Mouse (Mus musculus): ENCODE measurements at regions not wholly inside any gene's neighbourhood (a gene's known extent, or its start where the extent isn't known, plus 50 kb on each side); places are given as distances from the start of the nearest gene placed in this dataset.

DNA sequence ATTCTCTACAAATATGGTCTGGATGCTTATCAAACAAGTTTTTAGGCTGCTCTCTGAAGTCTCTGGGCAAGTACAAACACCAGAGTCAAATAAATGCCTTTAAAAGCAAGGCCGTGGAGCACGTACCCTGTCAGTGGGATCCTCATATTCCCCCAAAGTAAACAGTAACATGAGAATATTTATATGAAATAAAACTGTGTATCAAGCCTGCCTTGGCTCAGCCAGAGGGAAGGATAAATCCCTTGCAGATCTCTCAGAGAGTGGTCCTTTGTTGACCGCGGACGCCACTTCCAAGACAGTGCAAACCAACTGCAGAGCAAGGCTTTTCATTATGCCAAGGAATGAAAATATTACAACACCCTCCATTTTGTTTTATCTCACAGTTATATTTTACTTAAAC, 104.8 kb upstream of the 1700066M21Rik start:
- no peak for DNase-seq (ENCODE audit: low spot score)

- DNase-seq (ENCODE audit: low spot score): no peak
Measured at GRCm38 (mm10) chr1:57281549-57281948, 95.9 kb upstream of the 1700066M21Rik start.

DNA sequence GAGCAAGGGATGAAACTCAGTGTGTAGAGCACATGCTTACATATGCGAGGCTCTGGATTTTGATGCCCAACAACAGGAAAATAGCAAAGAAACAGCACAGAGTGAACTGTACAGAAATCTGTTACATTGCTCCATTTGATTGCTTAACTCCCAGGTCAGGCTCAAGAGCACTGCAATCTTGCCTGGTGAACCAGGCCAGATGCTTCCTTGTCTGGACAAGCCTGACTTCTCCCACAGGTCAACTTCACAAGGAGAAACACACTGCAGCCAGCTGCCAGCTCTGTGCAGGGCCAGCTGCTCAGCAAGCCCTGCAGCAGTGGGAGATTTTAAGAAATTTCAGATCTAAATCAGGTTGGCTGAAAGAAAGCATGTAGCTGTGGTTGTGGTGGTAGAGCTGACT, 81.2 kb upstream of the 1700066M21Rik start:
- no peak for DNase-seq (ENCODE audit: low spot score)

- DNase-seq (ENCODE audit: low spot score): no peak
Measured at GRCm38 (mm10) chr1:57298557-57298956, 78.9 kb upstream of the 1700066M21Rik start.

GRCm38 (mm10) chr1:57301260-57301979, 76.0 kb upstream of the 1700066M21Rik start:
- DNase-seq (ENCODE audit: low spot score): no peak

GRCm38 (mm10) chr1:57301980-57302331, 75.5 kb upstream of the 1700066M21Rik start:
- DNase-seq (ENCODE audit: low spot score): no peak

DNA sequence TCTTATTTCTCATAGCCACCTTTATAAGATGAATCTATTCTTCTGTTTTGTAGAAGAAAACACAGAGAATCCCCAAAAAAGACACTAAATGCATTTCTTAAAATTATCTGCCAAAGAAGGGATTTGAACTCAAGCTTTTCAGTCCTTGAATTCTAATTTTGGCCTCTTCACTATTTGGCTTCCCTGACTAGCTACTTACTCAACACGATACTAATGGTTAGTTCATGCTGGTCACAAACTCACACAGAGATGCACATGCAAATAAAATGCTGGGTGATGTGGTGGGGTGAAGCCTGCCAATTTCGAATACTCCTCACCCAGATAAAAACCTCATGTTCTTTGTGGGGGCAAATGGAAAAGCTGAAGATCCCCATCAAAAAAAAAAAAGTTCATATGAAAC, 72.7 kb upstream of the 1700066M21Rik start:
- DNase-seq (ENCODE audit: low spot score): no peak

GRCm38 (mm10) chr1:57322535-57322934, 54.9 kb upstream of the 1700066M21Rik start:
- DNase-seq (ENCODE audit: low spot score): no peak

GRCm38 (mm10) chr1:57323118-57323517, 54.3 kb upstream of the 1700066M21Rik start:
- no peak for DNase-seq (ENCODE audit: low spot score)

GRCm38 (mm10) chr1:57325585-57326165, 51.7 kb upstream of the 1700066M21Rik start:
- DNase-seq (ENCODE audit: low spot score): no peak
